Mouse (Mus musculus) CD4-positive naive resting alpha-beta T cell, adult 76 days (primary cell): ENCODE results near the gene Gm36176. TPM values are rescaled to one million over a fixed set of nuclear protein-coding genes. Genes with fewer than 3 reads are reported as not detected.

Experiments used
- total RNA-seq: library from RNA; stranded (reverse); gene quantifications from one replicate; pipeline ENCODE4 v1.2.4, GENCODE M21; 2023

Gene Gm36176
- total RNA-seq, result not detected

DNA sequence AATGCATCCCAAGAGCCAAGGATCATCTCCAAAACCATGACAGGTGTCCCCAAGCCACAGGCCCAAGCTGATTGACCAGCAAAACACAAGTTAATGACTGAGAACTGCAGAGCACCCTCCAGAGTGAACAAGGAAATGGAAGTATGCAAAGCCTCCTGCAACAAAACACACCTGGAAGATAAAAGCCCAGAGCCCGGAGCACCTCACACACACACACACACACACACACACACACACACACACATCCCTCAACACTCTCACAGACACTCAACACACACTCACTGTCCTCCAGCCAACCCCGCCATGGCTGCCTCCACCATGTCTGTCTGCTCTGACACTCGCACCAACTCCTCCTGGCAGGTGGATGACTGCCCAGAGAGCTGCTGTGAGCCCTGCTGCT, at the start of gene Gm36176:
TSS of gene Gm36176 (plus strand) at position 301 of the 400 bp plus-strand sequence.

DNA sequence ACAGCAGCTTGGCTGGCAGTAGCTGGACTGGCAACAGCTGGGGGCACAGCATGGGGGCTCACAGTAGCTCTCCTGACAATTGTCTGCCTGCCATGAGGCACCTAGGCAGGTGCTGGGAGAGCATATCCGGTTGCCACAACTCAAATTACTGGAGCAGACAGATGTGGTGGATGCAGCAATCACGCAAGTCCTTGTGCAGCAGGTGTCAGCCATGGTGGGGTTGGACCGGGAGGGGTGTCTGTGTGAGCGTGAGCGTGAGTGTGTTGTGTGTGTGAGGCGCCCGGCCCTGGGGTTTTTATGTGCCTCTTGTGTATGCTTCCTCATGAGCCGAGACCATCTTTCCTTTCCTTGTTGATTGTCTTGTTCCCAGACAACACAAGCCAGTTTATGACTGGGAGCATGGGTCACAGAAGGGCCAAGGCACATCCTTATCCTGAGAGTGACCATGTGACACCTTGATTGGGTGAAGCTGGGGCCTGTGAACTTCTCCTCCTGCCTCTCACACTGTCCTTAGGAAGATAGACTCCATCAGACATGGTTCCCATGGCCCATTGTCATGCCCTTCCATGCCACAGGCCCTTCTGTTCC, 47.6 kb upstream of the Gm36176 start, which contains the start of gene Gm19668:
TSS of gene Gm19668 (minus strand) at position 213 of the 588 bp plus-strand sequence.

DNA sequence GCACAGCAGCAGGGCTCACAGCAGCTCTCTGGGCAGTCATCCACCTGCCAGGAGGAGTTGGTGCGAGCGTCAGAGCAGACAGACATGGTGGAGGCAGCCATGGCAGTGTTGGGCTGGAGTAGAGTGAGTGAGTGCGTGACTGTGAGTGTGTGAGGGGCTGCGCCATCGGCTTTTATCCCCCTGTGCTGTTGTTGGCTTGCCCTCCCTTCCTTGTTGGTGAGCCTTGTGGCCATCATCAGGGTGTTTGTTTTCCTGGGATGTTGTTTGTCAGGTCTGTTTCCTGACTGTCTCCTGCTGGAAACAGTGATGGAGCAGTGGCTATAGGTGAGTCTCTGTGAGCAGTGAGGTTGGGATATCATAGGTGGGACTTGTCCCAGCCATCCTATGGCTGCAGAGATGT, 34.9 kb upstream of the Gm36176 start, which contains the start of gene Gm9507:
TSS of gene Gm9507 (minus strand) at position 101 of the 400 bp plus-strand sequence.

DNA sequence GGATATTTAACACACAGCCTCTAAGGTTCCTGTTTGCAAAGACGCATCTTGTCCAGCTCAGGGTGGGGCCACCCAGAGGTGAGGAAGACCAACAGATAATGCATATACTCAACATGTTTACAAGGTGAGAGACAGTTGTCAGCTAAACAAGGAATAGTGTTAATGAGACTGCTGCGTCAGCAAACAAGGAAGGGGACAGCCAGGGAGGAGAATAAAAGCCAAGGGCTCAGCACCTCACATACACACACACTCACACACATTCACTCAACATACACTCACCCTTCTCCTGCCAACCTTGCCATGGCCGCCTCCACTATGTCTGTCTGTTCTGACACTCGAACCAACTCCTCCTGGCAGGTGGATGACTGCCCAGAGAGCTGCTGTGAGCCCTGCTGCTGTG, 32.2 kb upstream of the Gm36176 start, which contains the start of gene Gm2696:
TSS of gene Gm2696 (plus strand) at position 301 of the 400 bp plus-strand sequence.

DNA sequence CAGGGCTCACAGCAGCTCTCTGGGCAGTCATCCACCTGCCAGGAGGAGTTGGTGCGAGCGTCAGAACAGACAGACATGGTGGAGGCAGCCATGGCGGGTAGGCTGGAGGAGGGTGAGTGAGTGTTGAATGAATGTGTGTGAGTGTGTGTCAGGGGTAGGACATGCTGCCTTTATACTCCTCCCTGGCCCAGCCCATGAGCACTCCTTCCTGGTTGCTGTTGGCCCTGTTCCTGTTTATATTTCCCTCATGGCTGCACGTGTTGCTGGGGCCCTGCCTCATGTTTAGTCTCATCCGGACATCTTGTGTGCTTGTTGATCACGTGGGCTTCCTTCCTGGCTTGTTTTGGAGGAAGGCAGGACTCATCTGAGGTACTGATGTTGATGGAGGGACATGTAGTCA, 19.7 kb upstream of the Gm36176 start, which contains the start of gene Krtap10-4:
TSS of gene Krtap10-4 (minus strand) at position 145 of the 400 bp plus-strand sequence.

DNA sequence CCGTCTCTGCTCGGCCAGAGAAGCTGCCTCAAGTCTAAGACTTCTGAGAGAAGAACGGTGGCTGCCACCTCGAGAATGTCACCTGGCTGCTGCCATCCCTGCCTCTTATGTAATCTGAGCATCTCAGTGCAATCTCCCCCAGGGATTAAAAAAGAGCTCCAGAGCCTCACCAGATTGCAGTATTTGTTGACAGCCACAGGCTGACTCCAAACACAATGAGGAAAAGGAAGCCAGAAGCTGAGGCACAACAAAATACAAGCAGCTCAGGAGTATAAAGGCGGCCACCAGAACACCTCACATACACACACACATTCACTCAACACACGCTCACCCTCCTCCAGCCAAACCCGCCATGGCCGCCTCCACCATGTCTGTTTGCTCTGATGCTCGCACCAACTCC, 11.0 kb upstream of the Gm36176 start, which contains the start of gene Krtap10-10:
TSS of gene Krtap10-10 (plus strand) at position 301 of the 400 bp plus-strand sequence.

DNA sequence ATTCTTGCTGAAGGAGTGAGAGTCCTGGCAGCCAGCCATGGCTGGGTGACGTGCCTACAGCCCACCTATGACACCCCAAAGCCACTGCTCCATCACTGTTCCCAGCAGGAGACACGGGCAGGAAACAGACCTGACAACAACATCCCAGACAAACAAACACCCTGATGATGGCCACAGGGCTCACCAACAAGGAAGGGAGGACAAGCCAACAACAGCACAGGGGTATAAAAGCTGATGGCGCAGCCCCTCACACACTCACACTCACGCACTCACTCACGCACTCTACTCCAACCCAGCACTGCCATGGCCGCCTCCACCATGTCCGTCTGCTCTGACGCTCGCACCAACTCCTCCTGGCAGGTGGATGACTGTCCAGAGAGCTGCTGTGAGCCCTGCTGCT, 6.0 kb downstream of the Gm36176 start, which contains the start of gene Gm10318:
TSS of gene Gm10318 (plus strand) at position 301 of the 400 bp plus-strand sequence.

DNA sequence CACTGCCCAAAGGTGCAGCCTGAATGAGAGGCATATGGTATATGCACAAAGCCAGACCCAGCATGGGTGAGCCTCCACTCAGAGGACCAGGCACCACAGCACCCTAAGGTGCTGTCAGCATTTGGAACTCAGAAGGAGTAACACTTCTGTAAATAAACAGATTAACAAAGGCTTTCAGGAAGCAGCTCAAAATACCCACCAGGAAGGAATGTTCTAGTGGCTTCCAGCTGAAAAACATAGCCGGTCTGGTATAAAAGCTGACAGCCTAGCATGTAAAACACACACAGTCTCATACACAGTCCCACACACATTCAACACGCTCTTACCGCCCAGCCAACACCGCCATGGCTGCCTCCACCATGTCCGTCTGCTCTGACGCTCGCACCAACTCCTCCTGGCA, 15.1 kb downstream of the Gm36176 start, which contains the start of gene Gm3285:
TSS of gene Gm3285 (plus strand) at position 301 of the 400 bp plus-strand sequence.

Other genes starting within 250 kb of the Gm36176 start
- gene Sumo3, start 240.7 kb upstream of the Gm36176 start, total RNA-seq, result 67.6 TPM
- not detected for gene Gm49325, start 240.6 kb upstream of the Gm36176 start, total RNA-seq
- gene Ube2g2, start 224.5 kb upstream of the Gm36176 start, total RNA-seq, result 34.7 TPM
- 0.64 TPM for gene Tspear, start 160.2 kb upstream of the Gm36176 start, total RNA-seq
- gene Gm19402, start 156.0 kb upstream of the Gm36176 start, total RNA-seq, result not detected
- not detected for gene Gm9508, start 149.6 kb upstream of the Gm36176 start, total RNA-seq
- gene Gm10272, start 140.2 kb upstream of the Gm36176 start, total RNA-seq, result not detected
- not detected for gene Gm10024, start 135.3 kb upstream of the Gm36176 start, total RNA-seq
- not detected for gene Gm10142, start 131.0 kb upstream of the Gm36176 start, total RNA-seq
- not detected for gene Krtap12-1, start 126.2 kb upstream of the Gm36176 start, total RNA-seq
- not detected for gene Gm10100, start 120.3 kb upstream of the Gm36176 start, total RNA-seq
- gene Gm18596, start 104.2 kb upstream of the Gm36176 start, total RNA-seq, result not detected
- gene Gm9736, start 95.4 kb upstream of the Gm36176 start, total RNA-seq, result not detected
- not detected for gene Gm3233, start 87.1 kb upstream of the Gm36176 start, total RNA-seq
- gene Gm3238, start 75.5 kb upstream of the Gm36176 start, total RNA-seq, result not detected
- gene Gm7138, start 69.9 kb upstream of the Gm36176 start, total RNA-seq, result not detected
- gene Gm3250, start 64.3 kb upstream of the Gm36176 start, total RNA-seq, result not detected
- not detected for gene Gm7137, start 58.6 kb upstream of the Gm36176 start, total RNA-seq
- gene Gm9639, start 51.7 kb upstream of the Gm36176 start, total RNA-seq, result not detected
- gene Gm19668, start 47.7 kb upstream of the Gm36176 start, total RNA-seq, result not detected
- gene Gm9507, start 35.0 kb upstream of the Gm36176 start, total RNA-seq, result not detected
- gene Gm2696, start 32.1 kb upstream of the Gm36176 start, total RNA-seq, result not detected
- gene Krtap10-4, start 19.7 kb upstream of the Gm36176 start, total RNA-seq, result not detected
- not detected for gene Krtap10-10, start 10.9 kb upstream of the Gm36176 start, total RNA-seq
- not detected for gene Gm10318, start 6.1 kb downstream of the Gm36176 start, total RNA-seq
- gene Gm3285, start 15.2 kb downstream of the Gm36176 start, total RNA-seq, result not detected
- not detected for gene Lrrc3, start 55.7 kb downstream of the Gm36176 start, total RNA-seq
- 4.7 TPM for gene Trpm2, start 123.8 kb downstream of the Gm36176 start, total RNA-seq
- 6.0 TPM for gene 1810043G02Rik, start 131.7 kb downstream of the Gm36176 start, total RNA-seq
- 110 TPM for gene Pfkl, start 163.3 kb downstream of the Gm36176 start, total RNA-seq
- not detected for gene Dnmt3l, start 195.1 kb downstream of the Gm36176 start, total RNA-seq
- 0.26 TPM for gene Aire, start 196.8 kb downstream of the Gm36176 start, total RNA-seq
- gene Icosl, start 222.5 kb downstream of the Gm36176 start, total RNA-seq, result 20.0 TPM